Mouse (Mus musculus) spleen, embryonic (tissue): ENCODE data around the gene Tmpo.

Experiments
- CTCF ChIA-PET: fragments of 350-600 bp; sonication (Branson Sonifier 250); formaldehyde crosslinking; loops from one replicate; lab custom pipeline; 2022; lab: Charles Lee

The Tmpo gene

GRCm38 (mm10) chr10:91162077-91162476 is 19.0 kb downstream of the Tmpo start:
- CTCF ChIA-PET, result no interaction called here

- CTCF ChIA-PET, result no interaction called here
These were observed 20.1 kb downstream of the Tmpo start for GRCm38 (mm10) chr10:91161006-91161405.

DNA sequence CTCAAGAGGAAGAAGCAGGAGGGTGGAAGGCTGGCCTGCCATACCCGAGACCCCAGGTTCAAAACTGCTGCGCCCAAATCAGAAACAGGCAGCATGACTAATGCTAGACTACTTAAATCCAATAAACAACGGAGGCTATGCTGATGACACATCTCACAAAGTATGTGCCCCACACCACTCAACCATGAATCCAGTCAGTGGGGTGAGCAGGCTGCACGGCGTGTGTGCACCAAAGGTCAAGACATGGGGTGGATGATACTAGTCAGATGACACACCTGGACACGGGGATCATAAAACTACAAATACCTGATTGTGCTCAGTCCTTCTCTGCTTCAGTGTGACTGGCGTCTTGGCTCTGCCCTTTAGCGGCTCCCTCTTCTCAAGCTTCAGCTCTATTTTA is 22.7 kb downstream of the Tmpo start:
- CTCF ChIA-PET, result no interaction called here

- CTCF ChIA-PET, result no interaction called here
These were observed 24.8 kb downstream of the Tmpo start for GRCm38 (mm10) chr10:91156338-91156737.

DNA sequence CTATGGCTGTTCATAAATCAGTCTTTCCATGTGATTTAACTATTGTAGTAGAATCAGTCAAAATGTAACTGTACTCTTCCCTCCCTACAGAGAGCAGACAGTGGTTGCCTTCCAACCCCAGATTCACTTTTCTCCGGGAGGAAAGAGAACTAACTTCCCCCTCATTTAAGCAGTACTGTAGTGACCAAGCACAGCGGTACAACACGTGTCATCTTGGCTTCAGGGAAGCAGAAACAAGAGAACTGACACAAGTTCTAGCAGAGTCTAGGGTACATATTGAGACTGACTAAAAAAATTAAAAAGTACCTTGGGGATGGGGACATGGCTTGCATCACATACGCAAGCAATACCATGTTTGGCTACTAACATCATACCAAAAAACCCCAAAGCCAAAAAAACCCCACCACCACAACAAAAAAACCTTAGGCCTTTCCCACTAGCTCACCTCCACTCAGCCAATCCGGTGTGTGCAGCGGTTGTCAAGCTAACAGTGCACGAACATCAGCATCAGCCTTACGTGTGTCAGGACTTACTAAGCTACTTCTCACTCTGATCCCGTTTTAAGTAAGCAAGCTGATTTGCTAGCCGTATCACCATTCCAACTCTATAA is 27.1 kb downstream of the Tmpo start:
- CTCF ChIA-PET, result interaction anchor here (0.6 kb wide), 1 partner anchor 82 kb away, joined by 3 read pairs; no protein-coding TSS in a partner anchor

GRCm38 (mm10) chr10:91145413-91145812 is 35.7 kb downstream of the Tmpo start:
- CTCF ChIA-PET, result interaction anchor here (0.7 kb wide), 2 partner anchors 78 to 417 kb away, joined by 3 read pairs; no protein-coding TSS in a partner anchor

DNA sequence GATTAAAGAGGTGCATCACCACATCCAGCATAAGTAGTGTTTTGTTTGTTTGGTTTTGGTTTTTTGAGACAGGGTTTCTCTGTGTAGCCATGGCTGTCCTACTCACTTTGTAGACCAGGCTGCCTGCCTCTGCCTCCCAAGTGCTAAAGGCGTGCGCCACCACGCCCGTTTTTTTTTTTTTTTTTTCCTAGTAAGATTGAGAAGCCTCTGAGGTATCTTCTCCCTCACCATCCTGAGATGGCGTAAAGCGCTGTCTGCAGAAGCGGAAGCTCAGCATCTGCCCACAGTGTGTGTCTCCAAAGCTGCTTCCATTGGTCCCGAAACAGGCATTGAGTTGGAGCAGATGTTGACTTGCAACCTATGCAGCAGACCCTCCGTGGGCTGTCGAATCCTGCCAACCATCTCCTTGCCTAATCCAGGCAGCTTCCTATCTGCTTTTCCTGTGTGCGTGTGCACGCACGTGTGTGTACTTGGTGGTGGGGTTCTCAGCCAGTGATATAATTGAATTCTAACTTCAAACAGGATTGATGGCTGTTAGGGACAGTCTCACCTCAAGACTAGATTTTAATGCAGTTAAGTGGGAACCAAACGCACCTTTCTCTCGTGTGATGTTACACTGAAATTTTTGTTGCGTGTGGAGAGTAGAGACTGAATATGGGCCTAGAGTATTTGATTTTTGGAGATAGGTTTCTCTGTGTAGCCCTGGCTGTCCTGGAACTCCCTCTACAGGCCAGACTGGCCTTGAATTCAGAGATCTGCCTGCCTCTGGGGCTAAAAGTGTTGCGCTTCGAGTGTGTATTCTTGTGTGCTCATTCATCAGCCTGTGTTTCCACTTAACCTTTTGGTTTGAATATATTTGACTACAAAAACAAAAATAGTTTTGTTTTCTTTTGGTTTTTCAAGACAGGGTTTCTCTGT is 37.5 kb downstream of the Tmpo start:
- CTCF ChIA-PET, result no interaction called here

DNA sequence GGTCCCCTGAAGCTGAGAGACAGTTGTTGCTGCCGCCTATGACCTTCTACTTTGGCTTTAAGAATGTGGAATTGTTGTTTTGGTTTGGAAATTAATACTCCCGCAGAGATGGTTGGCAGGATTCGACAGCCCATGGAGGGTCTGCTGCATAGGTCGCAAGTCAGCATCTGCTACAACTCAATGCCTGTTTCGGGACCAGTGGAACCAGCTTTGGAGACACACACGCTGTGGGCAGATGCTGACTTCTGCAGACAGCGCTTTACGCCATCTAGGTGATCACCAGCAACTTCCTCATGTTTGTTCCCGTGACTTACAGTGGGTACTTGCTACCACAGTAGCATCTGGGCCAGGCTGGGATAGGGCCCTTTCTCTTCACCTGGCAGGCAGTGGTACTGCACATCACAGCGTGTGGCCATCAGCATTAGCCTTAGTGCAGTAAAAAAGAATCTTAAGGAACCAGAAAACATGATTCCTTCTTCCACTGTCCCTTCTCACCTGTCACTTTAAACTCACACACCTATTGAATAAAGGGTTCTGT is 38.4 kb downstream of the Tmpo start:
- CTCF ChIA-PET, result no interaction called here

DNA sequence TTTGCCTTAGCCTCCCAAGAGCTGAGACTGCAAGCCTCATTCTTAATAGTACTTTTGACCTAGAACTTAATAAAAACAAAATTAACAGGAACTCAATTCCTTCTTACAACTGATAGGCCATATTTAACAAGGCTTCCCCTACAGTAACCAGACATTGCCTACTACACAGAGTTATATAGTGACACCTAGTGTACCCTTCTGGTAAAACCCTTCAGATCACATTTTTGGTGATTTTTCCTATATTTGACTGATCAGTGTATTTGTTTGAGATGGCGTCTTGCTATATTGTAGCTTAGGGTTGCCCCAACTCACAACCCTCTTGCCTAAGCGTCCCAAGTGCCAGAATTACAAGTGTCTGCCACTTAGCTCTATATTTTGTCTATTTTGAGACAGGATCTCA is 39.6 kb downstream of the Tmpo start:
- CTCF ChIA-PET, result interaction anchor here (0.6 to 0.9 kb wide), 2 partner anchors 12 to 70 kb away, joined by 3 to 7 read pairs; no protein-coding TSS in a partner anchor

DNA sequence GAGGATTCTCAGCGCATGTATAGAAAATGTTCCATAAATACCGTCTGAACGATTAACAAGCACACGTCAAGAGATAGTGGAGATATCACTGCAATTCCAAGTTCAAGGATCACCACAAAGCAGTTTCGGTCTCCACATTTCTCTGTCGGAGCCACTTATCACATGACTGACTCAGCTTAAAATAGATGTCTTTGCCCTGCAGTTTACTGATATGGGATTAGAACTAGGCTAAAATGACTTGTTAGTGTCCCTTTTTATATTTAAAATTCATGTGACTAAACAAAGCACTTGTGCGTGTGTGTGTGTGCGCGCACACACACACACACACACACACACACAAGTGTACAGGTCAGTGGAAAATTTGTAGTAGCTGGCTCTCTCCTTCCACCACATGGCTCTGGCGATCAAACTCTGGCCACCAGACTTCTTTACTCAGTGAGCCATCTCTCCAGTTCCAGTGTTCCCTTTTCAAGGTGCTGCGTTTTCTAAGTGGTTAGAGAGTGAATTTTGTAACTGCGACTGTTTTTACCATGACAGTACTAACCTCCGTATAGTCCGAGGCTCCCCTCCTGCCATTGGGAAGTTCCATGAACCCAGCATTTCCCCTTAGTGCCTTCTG is 41.9 kb downstream of the Tmpo start:
- CTCF ChIA-PET, result no interaction called here

DNA sequence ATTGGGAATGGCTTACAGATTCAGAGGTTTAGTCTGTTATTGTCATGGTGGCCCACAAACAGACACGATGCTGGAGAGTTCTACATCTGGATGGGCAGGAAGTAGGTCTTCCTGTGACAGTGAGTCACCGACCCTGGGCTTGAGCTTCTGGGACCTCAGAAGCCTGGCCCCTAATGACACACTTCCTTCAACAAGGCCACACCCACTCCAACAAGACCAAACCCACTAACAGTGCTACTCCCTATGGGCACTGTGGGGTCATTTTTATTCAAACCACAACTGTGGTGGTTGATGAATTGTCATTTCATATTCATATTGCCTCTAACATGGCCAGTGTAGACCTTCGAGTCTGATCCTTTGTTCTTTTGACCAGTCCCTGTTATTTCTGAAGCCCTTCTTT is 42.8 kb downstream of the Tmpo start:
- CTCF ChIA-PET, result no interaction called here

- CTCF ChIA-PET, result interaction anchor here (0.7 to 1.0 kb wide), 2 partner anchors 12 to 1944 kb away, joined by 3 to 11 read pairs; no protein-coding TSS in a partner anchor
These were observed 43.7 kb downstream of the Tmpo start for GRCm38 (mm10) chr10:91137400-91137799.

- CTCF ChIA-PET, result no interaction called here
These were observed 45.7 kb downstream of the Tmpo start for GRCm38 (mm10) chr10:91135302-91135972.

GRCm38 (mm10) chr10:91131565-91131964 is 49.5 kb downstream of the Tmpo start:
- CTCF ChIA-PET, result no interaction called here

GRCm38 (mm10) chr10:91130792-91131191 is 50.3 kb downstream of the Tmpo start:
- CTCF ChIA-PET, result no interaction called here

- CTCF ChIA-PET, result no interaction called here
These were observed 52.5 kb downstream of the Tmpo start for GRCm38 (mm10) chr10:91128551-91129160.

DNA sequence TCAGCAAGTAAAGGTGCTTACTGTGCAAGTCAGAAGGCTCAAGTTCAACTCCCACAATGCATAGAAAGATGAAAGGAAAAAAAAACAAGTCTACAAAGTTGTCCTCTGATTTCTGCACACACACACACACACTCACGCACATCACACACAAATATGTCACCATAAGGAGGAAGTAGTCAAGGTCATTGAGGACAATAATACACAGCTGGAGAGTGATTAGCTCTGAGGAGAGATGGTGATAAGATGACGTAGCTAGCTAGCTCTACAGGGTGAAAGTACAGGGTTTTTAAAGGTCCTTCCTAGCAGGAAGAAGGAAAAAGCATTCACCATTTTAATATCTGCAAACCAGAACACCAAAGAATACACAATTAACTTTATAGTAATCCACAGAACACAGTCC is 53.7 kb downstream of the Tmpo start:
- CTCF ChIA-PET, result no interaction called here

DNA sequence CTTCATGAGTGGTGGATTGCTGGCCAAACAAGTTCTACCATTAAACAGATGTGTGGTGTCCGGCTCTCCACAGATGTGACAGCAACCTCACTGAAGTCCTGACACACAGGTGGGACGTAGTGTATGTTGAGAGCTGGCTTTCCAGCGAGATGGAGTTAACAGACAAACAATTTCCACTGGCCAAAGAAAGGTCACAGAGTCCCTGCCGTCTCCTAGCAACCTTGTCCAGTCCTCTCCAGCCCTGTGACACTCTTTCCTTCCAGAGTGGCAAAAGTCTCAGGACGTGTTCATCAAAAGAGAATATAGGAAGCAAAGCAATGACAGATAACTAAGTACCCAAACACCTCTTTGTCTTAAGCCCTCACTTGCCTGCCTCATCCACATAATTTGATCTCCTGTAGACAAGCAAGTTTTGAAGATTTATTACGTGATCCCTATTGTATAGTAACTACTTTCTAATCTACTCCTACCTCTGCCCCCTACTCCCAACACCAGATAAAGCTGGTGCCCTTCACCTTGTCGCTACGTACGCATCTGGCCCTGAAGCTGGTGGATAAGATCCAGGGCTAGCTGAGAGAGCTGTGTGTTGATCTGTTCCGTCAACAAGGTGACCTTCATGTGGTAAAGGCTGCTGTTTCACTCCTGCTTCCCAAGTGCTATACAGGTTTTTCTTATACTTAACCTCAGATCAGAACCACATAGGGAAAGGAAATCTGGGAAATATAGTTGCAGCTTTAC is 54.3 kb downstream of the Tmpo start:
- CTCF ChIA-PET, result no interaction called here

DNA sequence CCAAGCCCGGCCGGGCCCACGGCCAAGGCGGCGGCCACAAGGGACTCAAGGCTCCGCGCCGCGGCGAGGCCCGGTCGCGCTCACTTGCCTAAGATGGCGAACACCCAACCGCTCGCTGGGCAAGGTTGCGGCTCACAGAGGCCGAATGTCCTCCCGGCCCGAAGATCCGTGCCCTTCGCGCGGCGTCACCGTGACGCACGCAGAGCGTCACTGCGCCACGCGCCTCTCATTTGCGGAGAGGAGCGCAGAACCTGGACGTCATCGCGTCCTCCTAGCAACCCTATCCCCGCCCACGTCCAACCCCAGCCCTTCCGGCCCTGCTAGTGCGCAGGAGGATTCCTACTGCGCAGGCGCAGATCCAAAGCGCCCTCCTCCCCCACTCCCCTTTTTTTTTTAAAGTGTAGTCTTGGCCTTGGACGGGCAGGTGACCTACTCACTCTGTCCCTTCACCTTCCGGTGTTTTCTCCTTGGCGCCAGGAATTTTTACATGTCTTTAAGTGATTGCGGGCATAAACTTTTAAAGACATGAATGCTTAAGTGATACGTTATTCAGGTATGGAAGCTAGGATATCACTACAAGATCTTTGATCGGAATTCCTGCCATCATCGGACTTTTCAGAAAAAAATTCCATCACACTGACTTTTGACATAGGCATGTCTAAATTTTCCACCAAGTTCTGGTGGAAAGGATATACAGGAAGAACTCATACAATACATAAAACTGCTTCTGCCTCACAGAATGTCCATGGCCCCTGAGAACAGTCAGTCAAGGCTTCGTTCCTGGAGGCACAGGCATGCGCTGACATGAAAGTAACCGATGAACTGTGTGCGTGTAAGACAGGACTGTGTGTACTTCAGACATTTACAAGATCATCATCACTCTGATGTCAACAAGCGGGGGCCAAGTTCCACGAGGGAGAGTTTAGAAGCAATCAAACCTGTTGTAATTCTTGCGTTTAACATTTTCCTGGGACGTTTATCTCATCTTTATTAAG is 57.0 kb downstream of the Tmpo start, which contains the start of gene Slc25a3:
Gene Slc25a3, minus strand, starts transcription at position 232 of the 995 bp plus-strand sequence.
- CTCF ChIA-PET, result interaction anchor here (0.6 kb wide), 1 partner anchor 121 kb away, joined by 4 read pairs; no protein-coding TSS in a partner anchor
